Mouse (Mus musculus) C2C12 (cell line): ENCODE results near the gene Grid1.

Experiments used
- CTCF ChIP-seq: IDR thresholded peaks from one replicate; pipeline ENCODE4 v1.5.1; 2011; ENCODE audit not compliant: control insufficient read depth, insufficient read depth, insufficient read length
- MAX ChIP-seq: IDR thresholded peaks from one replicate; pipeline ENCODE4 v1.6.1; 2011; ENCODE audit warnings: mild to moderate bottlenecking, control low read depth
- MYOD1 ChIP-seq: IDR thresholded peaks from one replicate; pipeline ENCODE4 v1.6.1; 2011; ENCODE audit warnings: low read depth; ENCODE audit not compliant: control insufficient read depth, insufficient read length
- MYOG ChIP-seq: IDR thresholded peaks from one replicate; pipeline ENCODE4 v1.6.1; 2011; ENCODE audit not compliant: control insufficient read depth, insufficient read length; ENCODE audit errors: extremely low read depth
- USF1 ChIP-seq: IDR thresholded peaks from one replicate; pipeline ENCODE4 v1.6.1; 2011; ENCODE audit warnings: low read depth, mild to moderate bottlenecking, control low read depth, moderate library complexity

DNA sequence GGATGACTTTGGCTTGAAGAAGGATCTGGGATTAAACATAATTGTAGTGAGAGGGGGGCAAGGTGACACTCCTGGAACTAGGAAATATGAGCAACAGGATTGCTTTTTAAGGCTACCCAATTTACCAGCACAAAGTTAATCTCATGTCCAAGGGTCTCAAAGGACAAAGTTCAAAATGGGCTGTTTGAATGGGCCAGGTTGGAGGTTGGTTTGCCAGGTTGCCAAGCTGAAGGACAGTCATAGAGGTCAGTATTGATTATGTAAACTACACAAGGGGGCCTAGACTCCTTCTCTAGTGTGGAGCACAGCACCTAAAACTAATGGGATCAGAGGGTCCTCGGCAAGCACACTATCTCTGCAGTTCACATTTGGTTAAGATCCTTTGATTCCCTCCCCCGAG lies 300.2 kb downstream of the Grid1 start:
- no peak for TF ChIP-seq MAX
- TF ChIP-seq CTCF = no peak
- no peak for TF ChIP-seq USF1
- no peak for TF ChIP-seq MYOG
- no peak for TF ChIP-seq MYOD1
